Mouse (Mus musculus) layer of hippocampus, postnatal 10 days (tissue): ENCODE measurements at regions not wholly inside any gene's neighbourhood (a gene's known extent, or its start where the extent isn't known, plus 50 kb on each side); places are given as distances from the start of the nearest gene placed in this dataset.

Experiments
- DNase-seq, 2 experiments: peaks; one replicate each; pipeline ENCODE4 v3.0.0; 2021; ENCODE audit warnings: low spot score in 2 of 2

GRCm38 (mm10) chr1:151113199-151113598, 69.1 kb upstream of the Gm47985 start:
- no peak for DNase-seq

- no peak for DNase-seq
Measured at GRCm38 (mm10) chr1:151118530-151118929, 63.8 kb upstream of the Gm47985 start.

GRCm38 (mm10) chr1:151118982-151119381, 63.4 kb upstream of the Gm47985 start:
- no peak for DNase-seq

GRCm38 (mm10) chr1:151119566-151119965, 62.8 kb upstream of the Gm47985 start:
- DNase-seq = no peak

- DNase-seq = no peak
Measured at GRCm38 (mm10) chr1:151121686-151122085, 60.7 kb upstream of the Gm47985 start.

GRCm38 (mm10) chr1:151123964-151124363, 58.4 kb upstream of the Gm47985 start:
- DNase-seq = no peak

- no peak for DNase-seq
Measured at GRCm38 (mm10) chr1:151125028-151125659, 57.2 kb upstream of the Gm47985 start.

GRCm38 (mm10) chr1:151125764-151126485, 56.4 kb upstream of the Gm47985 start:
- DNase-seq = no peak

GRCm38 (mm10) chr1:151126756-151127155, 55.6 kb upstream of the Gm47985 start:
- no peak for DNase-seq

GRCm38 (mm10) chr1:151128005-151128404, 54.3 kb upstream of the Gm47985 start:
- no peak for DNase-seq

- DNase-seq = no peak
Measured at GRCm38 (mm10) chr1:151128955-151129354, 53.4 kb upstream of the Gm47985 start.

GRCm38 (mm10) chr1:151130036-151130435, 52.3 kb upstream of the Gm47985 start:
- no peak for DNase-seq

- DNase-seq = no peak
Measured at GRCm38 (mm10) chr1:151130845-151131626, 51.3 kb upstream of the Gm47985 start.

- no peak for DNase-seq
Measured at GRCm38 (mm10) chr1:151131627-151132284, 50.6 kb upstream of the Gm47985 start.
